Mouse (Mus musculus) hindbrain, embryonic 11.5 days (tissue): ENCODE measurements at regions not wholly inside any gene's neighbourhood (a gene's known extent, or its start where the extent isn't known, plus 50 kb on each side); places are given as distances from the start of the nearest gene placed in this dataset.

Source experiments
- ATAC-seq: fragments of 200-750 bp; cut with Nextera tagmentation; 2 replicates; pipeline ENCODE4 v1.8.0; 2017; ENCODE audit warnings: mild to moderate bottlenecking, moderate TSS enrichment, moderate library complexity; ENCODE audit not compliant: low FRiP score
- DNase-seq: peaks from one replicate; pipeline ENCODE4 v3.0.0-alpha.2; 2015; ENCODE audit warnings: low spot score
- H3K27ac ChIP-seq: fragments of 300-500 bp; sonication (generic); 2 replicates; pipeline ENCODE4 v1.5.1; 2014; ENCODE audit warnings: mild to moderate bottlenecking, low read depth, low read length
- H3K27me3 ChIP-seq: fragments of 300-500 bp; sonication (generic); 2 replicates; pipeline ENCODE4 v1.6.1; 2014; ENCODE audit warnings: mild to moderate bottlenecking, low read length, moderate library complexity, mixed read lengths; ENCODE audit not compliant: control insufficient read depth, insufficient read depth
- H3K36me3 ChIP-seq: fragments of 300-500 bp; sonication (generic); 2 replicates; pipeline ENCODE4 v1.6.1; 2014; ENCODE audit warnings: mild to moderate bottlenecking, low read length, moderate library complexity, mixed read lengths; ENCODE audit not compliant: control insufficient read depth, insufficient read depth
- H3K4me1 ChIP-seq: fragments of 300-500 bp; sonication (generic); replicated peaks from 2 replicates; pipeline ENCODE4 v1.6.1; 2014; ENCODE audit warnings: low read length, mixed read lengths; ENCODE audit not compliant: control insufficient read depth, insufficient read depth
- H3K4me2 ChIP-seq: fragments of 300-500 bp; sonication (generic); replicated peaks from 2 replicates; pipeline ENCODE4 v1.6.1; 2014; ENCODE audit warnings: mild to moderate bottlenecking, low read depth, low read length
- H3K4me3 ChIP-seq: fragments of 300-500 bp; sonication (generic); 2 replicates; pipeline ENCODE4 v1.5.1; 2014; ENCODE audit warnings: low read depth, low read length
- H3K9ac ChIP-seq: fragments of 300-500 bp; sonication (generic); 2 replicates; pipeline ENCODE4 v1.6.1; 2014; ENCODE audit warnings: low read depth, low read length
- H3K9me3 ChIP-seq: fragments of 300-500 bp; sonication (generic); 2 replicates; pipeline ENCODE4 v1.6.1; 2016; ENCODE audit warnings: low read length; ENCODE audit not compliant: control insufficient read depth
- WGBS: fragments of 180-500 bp; shearing (Covaris S2); extraction: QIAGEN DNeasy Blood & Tissue Kit; methylation state at CpG from one replicate; pipeline ENCODE4 v1.1.7; 2014; 5-methylcytosine and 5-hydroxymethylcytosine counted together

- WGBS: 39% methylated on average over 8 of the region's 8 CpGs
Observed at GRCm38 (mm10) chr13:54876556-54876955, 72.7 kb upstream of the Unc5a start.

GRCm38 (mm10) chr13:54877656-54878055, 71.6 kb upstream of the Unc5a start:
- Histone ChIP-seq H3K27me3 (peaks cover 5% of the 10 kb centered on the region; the same call in 1 of the 2 replicates), H3K4me3 (no peak overlapping the region), H3K4me1 (peaks cover 5% of the 10 kb centered on the region; the same call in 1 of the 2 replicates), H3K9me3 (no peaks in the 10 kb centered on the region), H3K27ac (no peak overlapping the region), H3K9ac (no peak overlapping the region), H3K4me2 (no peak overlapping the region), H3K36me3 (no peaks in the 10 kb centered on the region)
- whole genome bisulfite sequencing: 85% methylated on average over 8 of the region's 8 CpGs
- ATAC-seq (no peak), DNase-seq (no peak)

More at GRCm38 (mm10) chr13:54876556-54876955, 72.7 kb upstream of the Unc5a start:
- no peaks in the 10 kb centered on the region for H3K36me3 ChIP-seq
- H3K4me2 ChIP-seq: no peak overlapping the region
- no peaks in the 10 kb centered on the region for H3K9me3 ChIP-seq
- peaks cover 5% of the 10 kb centered on the region; the same call in 1 of the 2 replicates for H3K4me1 ChIP-seq
- ATAC-seq (no peak), DNase-seq (peak; percentile 53)
- no peak overlapping the region for H3K9ac ChIP-seq
- H3K4me3 ChIP-seq: no peak overlapping the region
- H3K27me3 ChIP-seq: peaks cover 7% of the 10 kb centered on the region; the same call in 1 of the 2 replicates
- H3K27ac ChIP-seq: no peak overlapping the region

GRCm38 (mm10) chr13:54879325-54879724, 69.9 kb upstream of the Unc5a start:
- H3K27ac ChIP-seq: no peak overlapping the region
- H3K4me2 ChIP-seq: no peak overlapping the region
- no peak for ATAC-seq
- peaks cover 5% of the 10 kb centered on the region; the same call in 1 of the 2 replicates for H3K27me3 ChIP-seq
- H3K4me3 ChIP-seq: no peak overlapping the region
- 84% methylated on average over 5 of the region's 5 CpGs for WGBS
- H3K4me1 ChIP-seq: peaks cover 7% of the 10 kb centered on the region; the same call in 1 of the 2 replicates
- no peaks in the 10 kb centered on the region for H3K36me3 ChIP-seq
- no peaks in the 10 kb centered on the region for H3K9me3 ChIP-seq
- H3K9ac ChIP-seq: no peak overlapping the region
- DNase-seq: no peak

- ATAC-seq (no peak), DNase-seq (no peak)
- 48% methylated on average over 2 of the region's 2 CpGs for WGBS
Observed at GRCm38 (mm10) chr13:54880204-54880603, 69.0 kb upstream of the Unc5a start.

GRCm38 (mm10) chr13:54882781-54883180, 66.4 kb upstream of the Unc5a start:
- Histone ChIP-seq H3K4me3 (no peak overlapping the region), H3K4me2 (no peak overlapping the region), H3K27me3 (no peaks in the 10 kb centered on the region), H3K4me1 (peaks cover 7% of the 10 kb centered on the region), H3K27ac (no peak overlapping the region), H3K9me3 (no peaks in the 10 kb centered on the region), H3K9ac (no peak overlapping the region), H3K36me3 (no peaks in the 10 kb centered on the region)
- ATAC-seq (no peak), DNase-seq (no peak)
- 58% methylated on average over 9 of the region's 9 CpGs for WGBS

More at GRCm38 (mm10) chr13:54880204-54880603, 69.0 kb upstream of the Unc5a start:
- H3K4me1 ChIP-seq: peaks cover 3% of the 10 kb centered on the region; the same call in 1 of the 2 replicates
- H3K9me3 ChIP-seq: no peaks in the 10 kb centered on the region
- no peak overlapping the region for H3K27ac ChIP-seq
- H3K4me3 ChIP-seq: no peak overlapping the region
- 0 out of 2 replicates have a peak, but pooled peaks cover 2% of the 10 kb centered on the region for H3K27me3 ChIP-seq
- H3K9ac ChIP-seq: no peak overlapping the region
- H3K4me2 ChIP-seq: no peak overlapping the region
- no peaks in the 10 kb centered on the region for H3K36me3 ChIP-seq

GRCm38 (mm10) chr13:54883748-54884708, 65.2 kb upstream of the Unc5a start:
- Histone ChIP-seq H3K4me2 (no peak overlapping the region), H3K4me3 (no peak overlapping the region), H3K9me3 (no peaks in the 10 kb centered on the region), H3K27ac (peak overlapping the region; percentile 44; the same call in 1 of the 2 replicates), H3K4me1 (peaks cover 7% of the 10 kb centered on the region), H3K27me3 (no peaks in the 10 kb centered on the region), H3K9ac (no peak overlapping the region), H3K36me3 (no peaks in the 10 kb centered on the region)
- DNase-seq (no peak), ATAC-seq (peak; percentile 72)
- 58% methylated on average over 17 of the region's 17 CpGs for WGBS

GRCm38 (mm10) chr13:54884709-54885460, 64.3 kb upstream of the Unc5a start:
- H3K27me3 ChIP-seq: no peaks in the 10 kb centered on the region
- no peak overlapping the region for H3K4me2 ChIP-seq
- ATAC-seq (peak; percentile 73), DNase-seq (no peak)
- H3K4me1 ChIP-seq: peaks cover 7% of the 10 kb centered on the region
- H3K9ac ChIP-seq: no peak overlapping the region
- 61% methylated on average over 14 of the region's 14 CpGs for WGBS
- H3K36me3 ChIP-seq: no peaks in the 10 kb centered on the region
- H3K9me3 ChIP-seq: no peaks in the 10 kb centered on the region
- peak overlapping the region; percentile 44; the same call in 1 of the 2 replicates for H3K27ac ChIP-seq
- no peak overlapping the region for H3K4me3 ChIP-seq

GRCm38 (mm10) chr13:54887366-54887921, 61.8 kb upstream of the Unc5a start:
- Histone ChIP-seq H3K4me3 (peak overlapping the region; percentile 21), H3K27me3 (no peaks in the 10 kb centered on the region), H3K9ac (peak overlapping the region; percentile 48), H3K9me3 (no peaks in the 10 kb centered on the region), H3K4me1 (peaks cover 7% of the 10 kb centered on the region), H3K27ac (0 out of 2 replicates have a peak overlapping the region, but pooled peaks have one; percentile 14), H3K4me2 (peak overlapping the region; percentile 36), H3K36me3 (no peaks in the 10 kb centered on the region)
- DNase-seq (peak; percentile 58), ATAC-seq (peak; percentile 56; the same call in 1 of the 2 replicates)
- WGBS: 19% methylated on average over 17 of the region's 18 CpGs
